Mouse (Mus musculus): ENCODE results near the gene Cacnb2. TPM values are rescaled to one million over a fixed set of nuclear protein-coding genes. Genes with fewer than 3 reads are reported as not detected.
"Not testable (repeated sequence)": the region's sequence is repeated elsewhere in the genome, so short reads cannot be mapped to it uniquely, and the experiment has no call there.

Cacnb2 gene
- total RNA-seq, 1 experiment from 2014 or later, result 0.67 TPM

- no peak for ATAC-seq (replicated peaks; ENCODE audit: insufficient number of reproducible peaks, low FRiP score, low TSS enrichment, poor library complexity, severe bottlenecking)
Observed at GRCm38 (mm10) chr2:14641040-14641439, 38.2 kb downstream of the Cacnb2 start.

- ATAC-seq (replicated peaks; ENCODE audit: insufficient number of reproducible peaks, low FRiP score, low TSS enrichment, poor library complexity, severe bottlenecking), result no peak
Observed at GRCm38 (mm10) chr2:14651268-14651667, 48.4 kb downstream of the Cacnb2 start.

DNA sequence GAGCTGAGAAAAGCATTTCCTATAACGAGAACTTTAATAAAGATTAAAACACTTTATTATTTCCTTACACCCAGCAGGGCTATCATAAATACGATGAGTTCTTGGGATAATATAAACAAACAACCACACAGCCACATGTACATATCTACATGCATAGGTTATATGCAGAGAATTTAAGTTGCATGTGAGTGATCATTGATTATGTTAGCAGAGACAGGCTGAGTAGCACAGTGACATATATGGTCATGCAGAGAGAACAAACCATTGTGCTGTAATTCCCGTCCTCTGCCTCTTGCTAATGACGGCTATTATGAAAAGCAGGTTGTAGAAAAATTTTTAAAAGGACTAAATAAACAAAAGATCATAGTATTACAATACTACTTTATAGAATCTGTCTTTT, 53.8 kb downstream of the Cacnb2 start:
- no peak for ATAC-seq (replicated peaks; ENCODE audit: insufficient number of reproducible peaks, low FRiP score, low TSS enrichment, poor library complexity, severe bottlenecking)

GRCm38 (mm10) chr2:14657205-14657844, 54.4 kb downstream of the Cacnb2 start:
- no peak for ATAC-seq (replicated peaks; ENCODE audit: insufficient number of reproducible peaks, low FRiP score, low TSS enrichment, poor library complexity, severe bottlenecking)

GRCm38 (mm10) chr2:14665213-14665612, 62.3 kb downstream of the Cacnb2 start:
- no peak for ATAC-seq (replicated peaks; ENCODE audit: insufficient number of reproducible peaks, low FRiP score, low TSS enrichment, poor library complexity, severe bottlenecking)

GRCm38 (mm10) chr2:14672117-14672516, 69.2 kb downstream of the Cacnb2 start:
- ATAC-seq (replicated peaks; ENCODE audit: insufficient number of reproducible peaks, low FRiP score, low TSS enrichment, poor library complexity, severe bottlenecking), result no peak

DNA sequence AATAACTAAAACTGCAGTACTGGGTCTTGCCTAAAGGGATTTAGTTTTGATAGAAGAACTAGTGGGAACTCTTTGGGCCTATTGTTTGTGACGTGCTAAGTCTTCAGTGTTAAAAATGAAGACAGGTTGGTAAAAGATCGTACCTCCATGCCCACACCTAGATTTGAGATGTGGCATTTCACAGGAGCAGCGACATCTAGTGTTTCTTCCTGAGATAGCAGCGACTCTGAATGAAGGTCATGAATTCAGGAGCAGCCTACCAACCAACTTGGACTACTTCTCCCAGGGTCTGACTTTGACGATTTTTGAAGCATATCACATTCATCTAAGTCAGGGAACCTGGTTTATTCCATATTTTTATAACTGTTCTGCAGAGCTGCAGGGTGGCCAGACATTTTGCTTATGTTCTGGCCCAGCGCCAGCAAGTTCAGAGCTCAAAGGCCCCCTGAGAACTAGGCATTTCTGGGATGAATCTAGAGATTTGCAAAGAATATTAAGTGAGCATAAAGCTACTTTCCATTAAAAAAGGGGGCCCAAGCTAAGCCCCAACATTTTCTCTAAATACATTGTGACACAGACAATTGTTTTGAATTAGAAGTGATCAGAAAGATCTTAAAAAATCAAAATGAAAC, 74.1 kb downstream of the Cacnb2 start:
- ATAC-seq (replicated peaks; ENCODE audit: insufficient number of reproducible peaks, low FRiP score, low TSS enrichment, poor library complexity, severe bottlenecking), result peak; percentile 84

DNA sequence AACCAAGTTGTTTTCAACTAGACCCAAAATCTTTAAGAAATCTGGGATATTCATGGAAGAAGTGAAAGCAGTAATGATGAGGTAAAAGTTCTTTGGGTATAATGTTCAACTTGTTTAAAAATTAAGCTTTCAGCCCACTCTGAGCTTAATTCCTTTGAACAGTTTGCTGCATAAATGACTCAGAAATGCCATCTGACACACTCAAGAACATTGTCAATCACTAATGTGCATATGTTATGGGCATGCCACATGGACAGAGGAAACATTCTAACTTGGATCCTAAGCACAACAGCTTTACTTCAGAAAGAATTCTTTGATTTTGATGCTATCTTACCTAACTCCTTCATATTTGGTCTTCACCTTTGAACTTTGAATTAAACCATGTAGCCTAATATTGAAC, 81.3 kb downstream of the Cacnb2 start:
- no peak for ATAC-seq (replicated peaks; ENCODE audit: insufficient number of reproducible peaks, low FRiP score, low TSS enrichment, poor library complexity, severe bottlenecking)

DNA sequence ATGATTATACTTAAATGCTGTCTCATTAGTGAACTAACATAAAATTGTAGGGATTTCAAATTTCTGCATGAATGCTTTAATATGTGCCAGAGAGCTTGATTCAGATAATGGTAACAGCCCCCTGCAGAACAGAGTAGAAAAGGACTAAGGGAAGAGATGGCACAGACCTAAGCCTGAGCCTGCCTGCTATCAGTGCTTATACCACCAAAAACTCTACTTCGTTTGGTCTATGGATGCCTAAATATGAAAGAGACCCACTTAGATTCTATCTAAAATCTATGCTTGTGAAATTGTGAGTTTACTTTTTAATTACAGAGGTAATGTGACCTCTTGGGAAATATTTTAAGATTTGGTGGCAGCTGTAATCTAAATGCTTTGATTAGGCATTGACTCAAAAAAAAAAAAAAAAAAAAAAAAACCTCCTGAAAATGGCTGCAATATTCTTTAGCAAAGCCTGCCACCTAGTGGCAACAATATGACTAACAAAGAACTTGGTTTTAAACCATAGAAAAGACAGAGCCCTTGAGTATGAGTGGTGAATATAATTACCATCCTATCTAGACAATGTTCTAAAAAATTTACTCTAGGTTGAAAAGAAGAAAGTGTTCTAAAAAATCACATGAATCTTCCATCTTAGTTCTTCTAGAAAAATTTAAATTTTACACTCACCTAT, 100.2 kb downstream of the Cacnb2 start:
- no peak for ATAC-seq (replicated peaks; ENCODE audit: insufficient number of reproducible peaks, low FRiP score, low TSS enrichment, poor library complexity, severe bottlenecking)

- no peak for ATAC-seq (replicated peaks; ENCODE audit: insufficient number of reproducible peaks, low FRiP score, low TSS enrichment, poor library complexity, severe bottlenecking)
Observed at GRCm38 (mm10) chr2:14703676-14704075, 100.8 kb downstream of the Cacnb2 start.

DNA sequence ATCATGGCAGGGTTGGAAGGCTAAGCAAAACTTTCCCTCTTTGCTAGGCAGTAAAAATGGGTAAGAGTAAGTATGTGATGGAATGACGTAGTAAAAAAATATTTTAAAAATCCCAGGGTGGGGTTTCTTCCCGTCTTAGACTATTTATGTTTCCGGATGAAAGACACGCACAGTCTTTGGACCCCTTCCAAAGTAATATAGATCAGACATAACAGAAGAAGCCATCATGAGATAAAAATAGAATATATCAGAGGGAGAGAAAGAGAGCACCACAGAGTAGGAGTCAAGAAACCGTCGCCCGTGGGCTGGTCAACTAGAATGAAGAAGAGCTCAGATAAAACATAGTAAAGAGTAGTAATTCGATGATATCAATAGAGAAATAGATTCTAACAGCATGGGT, 107.4 kb downstream of the Cacnb2 start:
- no peak for ATAC-seq (replicated peaks; ENCODE audit: insufficient number of reproducible peaks, low FRiP score, low TSS enrichment, poor library complexity, severe bottlenecking)

- ATAC-seq (replicated peaks; ENCODE audit: insufficient number of reproducible peaks, low FRiP score, low TSS enrichment, poor library complexity, severe bottlenecking), result no peak
Observed at GRCm38 (mm10) chr2:14711751-14712150, 108.9 kb downstream of the Cacnb2 start.

DNA sequence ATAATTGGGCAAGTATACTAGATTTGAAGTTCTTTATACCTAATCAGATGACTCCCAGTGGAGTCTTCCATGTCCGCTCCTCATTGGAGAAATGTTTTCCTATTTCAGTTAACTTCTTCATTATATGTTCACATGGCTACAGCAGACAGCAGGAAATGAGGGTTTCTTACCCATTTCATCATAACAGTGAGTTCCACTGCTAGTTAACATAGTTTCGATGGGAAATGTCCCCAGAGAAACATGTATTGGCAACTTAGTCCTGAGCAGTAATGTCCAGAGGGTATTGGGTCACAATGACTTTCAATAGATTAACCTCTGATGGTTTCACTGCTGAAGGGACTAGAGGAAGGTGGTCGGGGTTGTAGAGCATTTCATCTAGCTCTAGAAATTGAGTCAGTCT, 110.2 kb downstream of the Cacnb2 start:
- ATAC-seq (replicated peaks; ENCODE audit: insufficient number of reproducible peaks, low FRiP score, low TSS enrichment, poor library complexity, severe bottlenecking), result no peak

- no peak for ATAC-seq (replicated peaks; ENCODE audit: insufficient number of reproducible peaks, low FRiP score, low TSS enrichment, poor library complexity, severe bottlenecking)
Observed at GRCm38 (mm10) chr2:14716666-14717065, 113.8 kb downstream of the Cacnb2 start.

GRCm38 (mm10) chr2:14719119-14719718, 116.3 kb downstream of the Cacnb2 start:
- ATAC-seq (replicated peaks; ENCODE audit: insufficient number of reproducible peaks, low FRiP score, low TSS enrichment, poor library complexity, severe bottlenecking), result no peak

- ATAC-seq (replicated peaks; ENCODE audit: insufficient number of reproducible peaks, low FRiP score, low TSS enrichment, poor library complexity, severe bottlenecking), result no peak
Observed at GRCm38 (mm10) chr2:14725437-14725836, 122.5 kb downstream of the Cacnb2 start.

DNA sequence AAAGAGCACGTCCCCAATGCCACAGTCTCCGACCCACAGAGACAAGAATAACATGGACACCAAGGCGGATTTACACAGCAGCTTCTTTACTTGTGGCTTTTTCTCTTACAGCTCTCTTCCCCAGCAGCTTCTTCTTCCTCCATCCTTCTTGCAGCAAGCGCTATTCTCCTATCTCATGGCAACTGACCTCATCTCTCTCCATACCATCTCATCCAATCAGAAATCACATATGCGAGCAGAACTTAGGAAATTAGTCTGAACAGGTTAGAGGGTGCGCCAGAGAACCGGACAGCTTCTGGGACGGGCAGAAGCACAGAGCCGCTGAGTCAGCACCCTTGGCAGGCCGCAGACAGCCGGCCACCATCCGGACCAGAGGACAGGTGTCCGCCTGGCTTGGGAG, 123.7 kb downstream of the Cacnb2 start:
- not testable (repeated sequence) for ATAC-seq (replicated peaks; ENCODE audit: insufficient number of reproducible peaks, low FRiP score, low TSS enrichment, poor library complexity, severe bottlenecking)

DNA sequence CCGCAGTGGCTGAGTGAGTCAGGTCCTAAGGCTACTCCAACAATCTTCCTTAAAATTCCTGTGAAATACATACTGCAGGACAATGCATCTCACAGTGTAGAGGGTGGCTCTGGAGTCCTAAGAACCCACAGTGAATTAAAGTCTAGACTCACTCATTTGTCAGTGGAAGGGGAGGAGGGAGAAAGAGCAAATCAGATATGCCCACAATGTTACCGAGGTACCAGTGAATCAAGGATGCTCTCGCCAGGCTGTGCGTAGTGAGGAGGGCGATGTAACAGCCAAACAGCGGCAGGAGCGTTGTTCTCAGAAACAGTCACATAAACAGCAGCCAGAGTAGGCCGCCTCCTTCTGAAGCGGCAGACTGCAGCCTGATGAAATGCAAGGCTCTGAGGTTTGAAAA, 136.0 kb downstream of the Cacnb2 start:
- ATAC-seq (replicated peaks; ENCODE audit: insufficient number of reproducible peaks, low FRiP score, low TSS enrichment, poor library complexity, severe bottlenecking), result no peak

DNA sequence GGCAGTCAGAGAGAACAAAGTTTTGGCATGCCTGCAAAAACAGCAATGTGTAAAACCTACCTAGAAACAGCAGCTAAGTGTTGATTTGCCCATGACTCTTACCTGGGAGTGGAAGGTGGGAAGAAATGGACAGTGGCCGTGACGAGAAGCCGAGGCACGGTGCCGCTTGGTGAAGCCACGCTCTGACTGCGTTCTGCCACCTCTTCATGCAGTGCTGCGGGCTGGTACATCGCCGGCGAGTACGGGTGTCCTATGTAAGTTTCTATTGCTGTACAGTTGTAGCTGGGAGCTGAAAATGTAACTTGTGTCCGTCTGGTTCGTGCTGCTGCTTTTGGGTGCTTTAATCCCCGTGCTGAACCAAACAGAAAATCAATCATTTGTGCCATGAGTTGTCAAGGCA, 136.6 kb downstream of the Cacnb2 start:
- ATAC-seq (replicated peaks; ENCODE audit: insufficient number of reproducible peaks, low FRiP score, low TSS enrichment, poor library complexity, severe bottlenecking), result no peak

DNA sequence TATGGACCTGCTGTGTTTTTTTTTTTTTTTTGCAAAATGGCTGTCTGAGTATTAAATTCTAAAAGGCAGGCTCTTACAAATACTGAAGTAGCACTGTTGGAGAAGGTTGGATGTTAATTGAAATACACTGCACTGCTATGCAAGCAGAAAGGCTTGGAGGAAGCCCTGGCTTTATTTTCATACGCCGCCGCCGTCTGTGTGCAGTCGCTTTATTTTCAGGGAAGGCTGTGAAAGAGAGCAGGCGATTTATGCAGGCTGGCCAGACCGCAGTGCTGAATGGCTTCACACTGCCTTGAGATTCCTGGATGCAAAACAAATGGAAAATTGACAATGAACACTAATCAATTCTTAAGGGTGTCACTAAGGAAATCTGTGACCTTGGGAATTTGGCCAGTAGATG, 137.5 kb downstream of the Cacnb2 start:
- ATAC-seq (replicated peaks; ENCODE audit: insufficient number of reproducible peaks, low FRiP score, low TSS enrichment, poor library complexity, severe bottlenecking), result no peak

All from monocyte, adult 5-6 weeks (primary cell).